In genomic region chr2:121456692-121457642, GRCm38 (mm10) we compare ENCODE assay signal across 8 mouse cellular contexts. TPM values are rescaled to one million over a fixed set of nuclear protein-coding genes. Genes with fewer than 3 reads are reported as not detected.
A peak's percentile ranks its signal among the peaks of the same experiment; 100 is the strongest.
DNase-seq lines count a peak whose midpoint lies in the region; ATAC-seq and TF ChIP-seq lines count a peak whose summit lies in the region.

TSS of gene Serinc4 (minus strand) at chr2:121456781.

- H3K9me3 ChIP-seq in MEL (replicated peaks; ENCODE audit: insufficient read depth, low read length), result no peaks in the 10 kb centered on the region
- no peaks in the 10 kb centered on the region for H3K9me3 ChIP-seq in forebrain, embryonic 15.5 days
- no peaks in the 10 kb centered on the region for H3K9me3 ChIP-seq in neural tube, embryonic 15.5 days (replicated peaks)

- 3% methylated on average over 41 of the region's 41 CpGs for WGBS in forebrain, embryonic 15.5 days
- 3% methylated on average over 41 of the region's 41 CpGs for WGBS in lung, adult 2 months
- 5% methylated on average over 41 of the region's 41 CpGs for WGBS in neural tube, embryonic 15.5 days

- H3K36me3 ChIP-seq in MEL (ENCODE audit: control insufficient read depth in 1 of 2, insufficient read depth in 2 of 2, low read length in 2 of 2), result peaks cover 0 to 11% of the 10 kb centered on the region in 2 experiments; a peak in 2 of 4 replicates
- peaks cover 37% of the 10 kb centered on the region for H3K36me3 ChIP-seq in forebrain, embryonic 15.5 days
- peaks cover 43% of the 10 kb centered on the region for H3K36me3 ChIP-seq in neural tube, embryonic 15.5 days

- H3K9ac ChIP-seq in MEL (ENCODE audit: control insufficient read depth, low read depth, low read length, poor library complexity, severe bottlenecking), result peak within 1 kb of the TSS; percentile 91
- H3K9ac ChIP-seq in forebrain, embryonic 15.5 days (replicated peaks), result peak within 1 kb of the TSS; percentile 73
- H3K9ac ChIP-seq in neural tube, embryonic 15.5 days (replicated peaks), result peak within 1 kb of the TSS; percentile 74

- DNase-seq in MEL (ENCODE audit: low read depth, low spot score), result peak; percentile 97
- peak; percentile 78 to 82 for DNase-seq in cerebellum, adult 18-20 months
- DNase-seq in heart, postnatal 25 days (ENCODE audit: low spot score), result peak; percentile 74
- peak; percentile 79 to 85 for DNase-seq in layer of hippocampus, adult 18-20 months (ENCODE audit: low spot score in 2 of 2)
- peak; percentile 79 for DNase-seq in lung, adult 2 months
- DNase-seq in testis, postnatal 10 days (ENCODE audit: low spot score), result peak; percentile 86

- intact Hi-C loops in heart, postnatal 25 days (cut with DNase I), result no loop called here

- peak; percentile 83 to 94 for TF ChIP-seq POLR2A in MEL (IDR thresholded peaks at IDR 0.05; ENCODE audit: control insufficient read depth in 1 of 2, insufficient read depth in 1 of 2, low read depth in 1 of 2, low read length in 2 of 2, poor library complexity in 1 of 2)
- peak; percentile 59; the same call in 1 of the 2 replicates for TF ChIP-seq POLR2A in lung, adult 2 months (IDR thresholded peaks at IDR 0.05; ENCODE audit: borderline replicate concordance, extremely low read depth, low read depth, low read length)

- peaks cover 15% of the 10 kb centered on the region for H3K79me2 ChIP-seq in MEL (ENCODE audit: control insufficient read depth, insufficient read depth, low read length, poor library complexity)

- peak; percentile 93 for ATAC-seq in forebrain, embryonic 15.5 days (replicated peaks)
- ATAC-seq in neural tube, embryonic 15.5 days (ENCODE audit: low FRiP score), result peak; percentile 92

- peak within 1 kb of the TSS; percentile 95 for H3K27ac ChIP-seq in MEL (ENCODE audit: control insufficient read depth, low read depth, low read length)
- H3K27ac ChIP-seq in forebrain, embryonic 15.5 days (replicated peaks), result peak within 1 kb of the TSS; percentile 80
- H3K27ac ChIP-seq in neural tube, embryonic 15.5 days (replicated peaks), result peak within 1 kb of the TSS; percentile 75

- peak within 1 kb of the TSS; percentile 57 for H3K4me2 ChIP-seq in forebrain, embryonic 15.5 days (replicated peaks)
- peak within 1 kb of the TSS; percentile 74 for H3K4me2 ChIP-seq in neural tube, embryonic 15.5 days

- peak within 1 kb of the TSS; percentile 87 to 88 for H3K4me3 ChIP-seq in MEL (ENCODE audit: control insufficient read depth in 1 of 2, insufficient read depth in 1 of 2, low read depth in 2 of 2, low read length in 2 of 2)
- peak within 1 kb of the TSS; percentile 71 for H3K4me3 ChIP-seq in forebrain, embryonic 15.5 days
- H3K4me3 ChIP-seq in lung, adult 2 months (replicated peaks; ENCODE audit: extremely low read depth, low read depth, low read length), result peak within 1 kb of the TSS; percentile 94
- H3K4me3 ChIP-seq in neural tube, embryonic 15.5 days (replicated peaks), result peak within 1 kb of the TSS; percentile 71

- H3K4me1 ChIP-seq in MEL (ENCODE audit: control insufficient read depth in 1 of 2, insufficient read depth in 2 of 2, low read length in 2 of 2), result 0 out of 4 replicates have a peak, but pooled peaks cover 0 to 2% of the 10 kb centered on the region in 2 experiments
- H3K4me1 ChIP-seq in forebrain, embryonic 15.5 days, result peaks cover 16% of the 10 kb centered on the region
- H3K4me1 ChIP-seq in lung, adult 2 months (ENCODE audit: control insufficient read depth, insufficient read depth, low read length), result peaks cover 3% of the 10 kb centered on the region; the same call in 1 of the 2 replicates
- peaks cover 21% of the 10 kb centered on the region for H3K4me1 ChIP-seq in neural tube, embryonic 15.5 days

- H3K27me3 ChIP-seq in MEL (ENCODE audit: control insufficient read depth in 1 of 2, insufficient read depth in 2 of 2, low read length in 2 of 2), result no peaks in the 10 kb centered on the region
- H3K27me3 ChIP-seq in forebrain, embryonic 15.5 days, result no peaks in the 10 kb centered on the region
- no peaks in the 10 kb centered on the region for H3K27me3 ChIP-seq in neural tube, embryonic 15.5 days (replicated peaks)

- TF ChIP-seq CTCF in MEL (IDR thresholded peaks at IDR 0.05 in 2 of 3, conservative IDR thresholded peaks at IDR 0.05 in 1 of 3; ENCODE audit: control insufficient read depth in 1 of 3, insufficient read depth in 1 of 3, low read depth in 2 of 3, low read length in 3 of 3, poor library complexity in 1 of 3, severe bottlenecking in 1 of 3), result no peak
- TF ChIP-seq CTCF in lung, adult 2 months (IDR thresholded peaks at IDR 0.05; ENCODE audit: insufficient read depth, low read length), result no peak

- TF ChIP-seq RAD21 in MEL (IDR thresholded peaks at IDR 0.05; ENCODE audit: low read depth, low read length), result no peak

- no peak for TF ChIP-seq EP300 in MEL (IDR thresholded peaks at IDR 0.05; ENCODE audit: low read depth in 1 of 2, low read length in 2 of 2)

TF ChIP-seq in MEL, 35 proteins besides CTCF, POLR2A, EP300 and RAD21:
- TF ChIP-seq TBP (IDR thresholded peaks at IDR 0.05; ENCODE audit: low read depth, low read length) (peak; percentile 85), ETS1 (IDR thresholded peaks at IDR 0.05; ENCODE audit: low read depth, low read length) (peak; percentile 62), RCOR1 (IDR thresholded peaks at IDR 0.05; ENCODE audit: low read depth, low read length) (0 out of 2 replicates have a peak, but pooled peaks have one; percentile 30), ZKSCAN1 (IDR thresholded peaks at IDR 0.05; ENCODE audit: low read depth, low read length) (no peak), HCFC1 (IDR thresholded peaks at IDR 0.05; ENCODE audit: low read depth, low read length) (peak; percentile 83), MYC (IDR thresholded peaks at IDR 0.05; ENCODE audit: low read depth, low read length) (peak; percentile 94), KAT2A (conservative IDR thresholded peaks at IDR 0.05; ENCODE audit: low read depth, low read length) (peak; percentile 39; the same call in 1 of the 2 replicates), ZMIZ1 (IDR thresholded peaks at IDR 0.05; ENCODE audit: low read depth, low read length) (peak; percentile 67), CHD1 (IDR thresholded peaks at IDR 0.05; ENCODE audit: low read depth, low read length) (0 out of 2 replicates have a peak, but pooled peaks have one; percentile 41), E2F4 (IDR thresholded peaks at IDR 0.05; ENCODE audit: borderline replicate concordance, low read depth, low read length) (peak; percentile 31; the same call in 1 of the 2 replicates), MXI1 (IDR thresholded peaks at IDR 0.05; ENCODE audit: low read depth, low read length) (peak; percentile 95), POLR2AphosphoS5 (IDR thresholded peaks at IDR 0.05; ENCODE audit: borderline replicate concordance, low read depth, low read length) (no peak), GATA1 (IDR thresholded peaks at IDR 0.05; ENCODE audit: low read depth, low read length) (peak; percentile 76), POLR2AphosphoS2 (IDR thresholded peaks at IDR 0.05; ENCODE audit: low read length) (peak; percentile 94), JUND (IDR thresholded peaks at IDR 0.05; ENCODE audit: low read depth, low read length) (no peak), SIN3A (IDR thresholded peaks at IDR 0.05; ENCODE audit: low read length) (peak; percentile 85), NRF1 (IDR thresholded peaks at IDR 0.05; ENCODE audit: insufficient read depth, low read depth, low read length, poor library complexity, severe bottlenecking) (peak; percentile 67), ZNF384 (IDR thresholded peaks at IDR 0.05; ENCODE audit: low read depth, low read length) (no peak), NELFE (IDR thresholded peaks at IDR 0.05; ENCODE audit: low read depth, low read length) (peak; percentile 85), MAX (IDR thresholded peaks at IDR 0.05; ENCODE audit: low read length) (peak; percentile 97), TCF12 (IDR thresholded peaks at IDR 0.05; ENCODE audit: low read depth, low read length) (peak; percentile 75), ELF1 (IDR thresholded peaks at IDR 0.05; ENCODE audit: low read depth, low read length) (peak; percentile 82), MEF2A (IDR thresholded peaks at IDR 0.05; ENCODE audit: extremely low read depth, insufficient replicate concordance, low read depth, low read length, poor library complexity, severe bottlenecking) (no peak), USF1 (IDR thresholded peaks at IDR 0.05; ENCODE audit: low read depth, low read length) (0 out of 2 replicates have a peak, but pooled peaks have one; percentile 8)

RNA-seq across cellular contexts. Expression of gene Serinc4, which starts in this region (rescaled TPM):
- total RNA-seq in MEL (2012; rRNA removed), result 0.75 and 1.2 TPM in 2 replicates
- under 1 TPM in 1 of 2 experiments, not detected in 1; 0.38 TPM for polyA plus RNA-seq in MEL (2012; ENCODE audit: insufficient read depth in 1 of 2, insufficient read length in 2 of 2, low read depth in 1 of 2, low replicate concordance in 2 of 2, missing spikeins in 1 of 2)
- 1.3 and 1.6 TPM in 2 replicates for polyA plus RNA-seq in forebrain, embryonic 15.5 days (2015; fragmentation: Nextera tagmentation; extraction: Ambion mirVana)
- under 1 TPM in 1 of 2 experiments, not detected in 1; 0.10 TPM for total RNA-seq in heart, postnatal 25 days (2021)
- total RNA-seq in layer of hippocampus, adult 18-20 months (2021), result under 1 TPM; 0.40 to 0.56 TPM
- polyA plus RNA-seq in lung, adult 2 months (2012; rRNA removed), result 0.40 and 0.66 TPM in 2 replicates
- polyA plus RNA-seq in neural tube, embryonic 15.5 days (2015; fragmentation: Nextera tagmentation; extraction: Ambion mirVana), result 0.63 and 0.92 TPM in 2 replicates

Comparison
In these comparisons a context has a peak if more than half of its experiments do, and no peak if none do; other contexts are left out.
1. Peak in every context shown above with its lines: DNase-seq, ATAC-seq, H3K4me3 ChIP-seq and H3K27ac ChIP-seq.
2. Peak in DNase-seq in heart, postnatal 25 days; RNA of the gene not detected or under 1 TPM.
3. Peak in DNase-seq in layer of hippocampus, adult 18-20 months; RNA of the gene not detected or under 1 TPM.
4. Peak in DNase-seq and H3K4me3 ChIP-seq in lung, adult 2 months; RNA of the gene not detected or under 1 TPM.
5. Peak in ATAC-seq, H3K4me3 ChIP-seq, H3K27ac ChIP-seq, H3K9ac ChIP-seq and H3K4me2 ChIP-seq in neural tube, embryonic 15.5 days; RNA of the gene not detected or under 1 TPM.